Mouse (Mus musculus): ENCODE data around the gene Ostn.

The Ostn gene

DNA sequence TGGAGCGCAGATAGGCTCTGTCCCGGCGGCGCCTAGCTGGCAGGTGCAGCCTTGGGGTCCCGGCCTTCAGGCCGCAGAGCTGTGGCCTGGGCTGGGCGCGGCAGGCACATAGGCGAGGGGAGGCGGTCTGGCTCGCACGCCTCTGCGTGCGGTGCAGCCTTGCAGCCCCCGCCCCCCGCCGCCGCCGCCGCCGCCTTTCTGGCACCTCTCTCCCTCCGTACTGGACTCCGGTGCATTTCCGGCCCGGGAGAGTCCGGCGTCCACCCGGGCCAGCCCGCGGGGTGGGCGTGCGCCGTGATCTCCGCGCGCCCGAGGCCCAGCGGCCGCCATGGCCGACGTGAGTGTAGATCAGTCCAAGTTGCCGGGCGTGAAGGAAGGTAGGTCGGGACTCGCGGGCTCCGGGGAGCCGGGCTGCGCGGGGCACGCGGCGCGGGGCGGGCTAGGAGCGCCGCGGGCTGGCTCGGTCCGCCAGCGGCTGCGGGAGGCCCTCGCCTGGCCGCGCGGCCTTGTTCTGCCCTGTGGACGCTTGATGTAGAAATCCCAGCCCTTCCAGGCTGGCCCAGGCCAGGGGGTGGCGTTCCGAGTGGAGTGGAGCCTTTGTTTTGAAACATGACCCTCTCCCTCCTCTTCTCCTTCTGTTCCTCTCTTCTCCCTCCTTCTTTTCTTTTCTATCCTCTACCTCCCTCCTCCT lies 81.6 kb downstream of the Ostn start, which contains the start of gene Ccdc50:
Gene Ccdc50 (plus strand): TSS at position 109 of the 691 bp plus-strand sequence.
- under 1% methylated on average over 66 of the region's 69 CpGs for WGBS

GRCm38 (mm10) chr16:27389534-27390282 lies 82.4 kb downstream of the Ostn start:
- whole genome bisulfite sequencing: 13% methylated on average over 7 of the region's 7 CpGs

- 88% methylated on average over 4 of the region's 4 CpGs for WGBS
These were observed 83.0 kb downstream of the Ostn start for GRCm38 (mm10) chr16:27390306-27390705.

GRCm38 (mm10) chr16:27391845-27392244 lies 84.6 kb downstream of the Ostn start:
- WGBS: 74% methylated on average over 2 of the region's 2 CpGs

DNA sequence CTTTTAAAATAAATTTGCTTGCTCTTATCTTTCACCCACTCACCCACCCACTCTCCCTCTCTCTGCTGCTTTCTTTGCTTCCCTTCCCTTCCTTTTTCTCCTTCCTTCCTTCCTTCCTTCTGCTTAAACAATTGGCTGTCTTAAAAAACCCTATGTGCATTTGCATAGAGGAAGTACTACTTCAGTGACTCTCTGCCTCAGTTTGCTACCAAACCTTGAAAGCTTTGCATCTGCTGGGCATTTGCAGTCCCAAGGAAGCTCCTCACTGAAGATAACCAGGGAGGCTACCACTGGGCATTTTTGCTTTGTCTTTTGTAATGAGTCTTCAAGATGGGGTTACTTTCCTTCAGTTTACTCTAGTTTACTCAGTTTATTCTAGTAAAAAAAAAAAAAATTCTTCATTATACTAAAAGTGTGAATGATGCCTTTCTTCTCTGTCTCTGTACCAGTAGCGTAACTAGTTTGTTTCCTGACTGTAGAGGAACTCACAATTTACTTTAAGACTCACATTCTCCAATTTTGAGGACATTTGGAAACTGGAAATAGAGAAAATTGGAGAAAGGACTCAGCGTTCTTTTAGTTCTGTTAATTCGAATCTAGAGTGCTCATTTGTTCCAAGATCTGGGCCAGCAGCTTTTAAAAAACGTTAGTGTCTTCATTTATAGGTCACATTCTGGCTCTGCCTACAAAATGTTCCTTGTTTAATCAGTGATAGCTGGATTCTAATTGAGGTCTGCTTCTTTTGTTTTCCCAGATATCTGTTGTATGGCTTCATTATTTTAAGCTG lies 88.2 kb downstream of the Ostn start:
- WGBS: 24% methylated on average over 4 of the region's 4 CpGs

GRCm38 (mm10) chr16:27396951-27397350 lies 89.7 kb downstream of the Ostn start:
- 97% methylated on average over 1 of the region's 1 CpGs for WGBS

- WGBS: 83% methylated on average over 3 of the region's 3 CpGs
These were observed 91.9 kb downstream of the Ostn start for GRCm38 (mm10) chr16:27399026-27399718.

GRCm38 (mm10) chr16:27399719-27400253 lies 92.5 kb downstream of the Ostn start:
- 77% methylated on average over 6 of the region's 6 CpGs for WGBS
